ENCODE assay signal across 17 mouse cellular contexts in the genomic region with DNA sequence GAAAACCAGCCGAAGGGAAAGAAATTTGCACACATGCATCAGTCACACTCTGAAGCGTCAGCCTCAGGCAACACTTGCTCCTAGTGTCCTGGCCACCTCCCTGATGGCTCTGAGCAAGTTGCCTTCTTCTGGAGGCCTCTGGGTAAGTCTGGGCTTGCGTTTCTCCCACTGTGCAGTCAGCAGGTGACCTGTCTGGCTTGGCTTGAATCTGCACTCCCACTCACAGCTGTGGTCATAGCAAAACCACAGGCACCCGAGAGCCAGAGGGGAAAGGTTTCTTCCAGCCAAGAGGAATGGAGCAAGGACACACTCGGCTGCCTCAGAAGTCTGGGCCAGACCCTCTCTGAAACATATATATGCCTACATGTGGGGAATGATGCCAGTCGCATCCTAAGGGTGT.
"Had no signal": no experiment of that assay in that cellular context is flagged by ENCODE, and none has a peak within 500 bp of the region (broad histone marks: within the 10 kb centered on the region; RNA-seq: fewer than 3 reads in every experiment).

No protein-coding gene starts in this region.

- H3K9ac ChIP-seq: liver, embryonic 14.5 days; lung, embryonic 14.5 days; midbrain, embryonic 12.5 days; midbrain, embryonic 15.5 days; neural tube, embryonic 13.5 days; neural tube, embryonic 15.5 days had no signal

- H3K36me3 ChIP-seq: midbrain, embryonic 10.5 days; midbrain, embryonic 12.5 days; midbrain, embryonic 15.5 days; neural tube, embryonic 13.5 days; neural tube, embryonic 15.5 days had no signal

- H3K4me1 ChIP-seq: midbrain, embryonic 12.5 days; midbrain, embryonic 15.5 days; neural tube, embryonic 13.5 days; neural tube, embryonic 15.5 days had no signal

- H3K9me3 ChIP-seq: midbrain, embryonic 10.5 days; midbrain, embryonic 12.5 days; midbrain, embryonic 15.5 days; neural tube, embryonic 13.5 days; neural tube, embryonic 15.5 days had no signal

- H3K27me3 ChIP-seq: midbrain, embryonic 12.5 days; midbrain, embryonic 15.5 days; neural tube, embryonic 13.5 days; neural tube, embryonic 15.5 days had no signal

- H3K27ac ChIP-seq: liver, embryonic 14.5 days; midbrain, embryonic 10.5 days; midbrain, embryonic 12.5 days; midbrain, embryonic 15.5 days; neural tube, embryonic 13.5 days; neural tube, embryonic 15.5 days had no signal

- H3K4me2 ChIP-seq: lung, embryonic 14.5 days; midbrain, embryonic 12.5 days; midbrain, embryonic 15.5 days; neural tube, embryonic 13.5 days; neural tube, embryonic 15.5 days had no signal

- ATAC-seq: midbrain, embryonic 15.5 days had no signal

- DNase-seq: lung, adult 18-20 months; lung, embryonic 14.5 days; lung, postnatal 4 days; retina, postnatal 1 day; right cerebral cortex, adult 18-20 months; right cerebral cortex, postnatal 25 days; right cerebral cortex, postnatal 4 days; spleen, adult 18-20 months; thymus, adult 2 months; thymus, postnatal 25 days; thymus, postnatal 4 days had no signal

- H3K4me3 ChIP-seq: midbrain, embryonic 10.5 days; midbrain, embryonic 12.5 days; midbrain, embryonic 15.5 days; neural tube, embryonic 13.5 days; neural tube, embryonic 15.5 days had no signal
